Mouse (Mus musculus): ENCODE measurements around the gene Asb10. TPM values are rescaled to one million over a fixed set of nuclear protein-coding genes. Genes with fewer than 3 reads are reported as not detected.
A peak's percentile ranks its signal among the peaks of the same experiment; 100 is the strongest.

The Asb10 gene
- total RNA-seq, 2 experiments from 2014 or later, result not detected

DNA sequence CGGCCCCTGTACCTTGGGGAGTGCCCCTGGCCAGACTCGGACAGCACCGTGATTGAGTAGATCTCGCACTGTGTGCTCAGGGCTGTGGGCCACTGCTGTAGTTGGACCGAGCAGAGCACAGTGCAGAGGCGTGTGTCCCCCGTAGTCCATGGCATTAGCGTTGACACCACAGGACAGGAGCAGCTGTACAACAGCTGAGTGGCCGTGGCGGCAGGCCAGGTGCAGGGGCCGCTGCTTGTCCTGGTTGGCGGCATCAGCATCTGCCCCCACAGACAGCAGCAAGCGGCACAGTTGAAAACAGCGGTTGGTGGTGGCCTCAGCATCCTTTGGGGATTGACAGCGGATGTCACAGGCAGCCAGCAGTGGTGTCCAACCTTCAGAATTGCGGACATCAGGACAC lies 3.2 kb downstream of the Asb10 start:
- ATAC-seq (replicated peaks; ENCODE audit: poor library complexity), result no peak

DNA sequence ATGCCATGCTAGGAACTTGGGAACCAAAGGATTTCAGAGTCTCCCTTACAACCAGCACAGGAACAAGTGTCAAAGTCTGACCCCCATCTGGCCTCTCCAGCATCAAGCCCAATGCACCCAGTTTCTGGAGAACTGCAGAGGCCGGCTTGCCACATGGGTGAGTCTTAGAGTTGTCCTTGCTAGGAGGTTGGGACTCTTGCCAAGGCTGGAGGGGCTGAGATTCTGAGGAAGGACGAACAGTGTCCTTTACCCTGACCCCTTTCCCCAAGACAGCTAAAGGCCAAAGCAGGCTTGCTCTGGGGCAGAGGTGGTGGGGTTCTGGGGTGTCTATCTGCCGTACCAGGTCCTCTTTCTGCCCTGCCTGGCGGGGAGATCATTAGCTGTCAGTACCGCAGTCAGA lies 4.3 kb downstream of the Asb10 start:
- ATAC-seq (replicated peaks; ENCODE audit: poor library complexity), result no peak

DNA sequence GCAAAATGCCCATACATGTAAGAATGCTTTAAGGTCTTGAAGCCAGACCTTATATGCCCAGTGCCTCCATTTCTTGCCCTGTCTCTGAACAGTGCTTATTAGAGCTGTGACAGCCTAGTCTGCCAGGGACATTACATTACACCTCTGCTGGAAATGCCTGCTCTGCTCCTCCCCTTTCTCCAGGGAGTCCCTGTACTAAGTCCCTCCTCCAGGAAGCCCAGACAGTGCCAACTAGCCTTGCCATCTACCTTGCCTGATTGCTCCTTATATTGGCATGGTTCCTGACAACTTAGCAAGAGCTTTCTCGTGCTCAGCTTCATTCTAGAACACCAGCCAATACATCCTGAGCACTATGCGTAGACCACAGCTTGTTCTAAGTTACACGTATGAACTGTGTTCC lies 5.0 kb downstream of the Asb10 start:
- no peak for ATAC-seq (replicated peaks; ENCODE audit: poor library complexity)

GRCm38 (mm10) chr5:24534292-24534691 lies 6.5 kb downstream of the Asb10 start:
- no peak for ATAC-seq (replicated peaks; ENCODE audit: poor library complexity)

DNA sequence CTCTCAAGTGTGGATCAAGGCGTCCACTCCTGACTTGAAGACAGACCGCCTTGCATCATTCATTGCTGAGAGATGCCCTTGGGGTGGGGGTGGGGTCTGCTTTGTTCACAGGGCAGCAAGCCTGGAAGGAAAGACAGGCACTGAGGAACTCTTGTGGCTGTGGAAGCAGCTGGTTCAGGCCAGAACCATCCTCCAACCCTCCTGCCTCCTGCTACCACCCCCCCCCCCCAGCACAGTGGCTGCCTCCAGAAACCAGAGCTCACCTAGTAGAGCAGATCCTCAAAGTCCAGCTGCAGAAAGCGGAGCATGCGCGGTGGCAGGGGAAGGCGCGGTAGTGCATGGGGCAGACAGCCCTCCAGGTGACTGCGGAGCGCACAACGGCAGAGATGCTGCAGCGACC lies 7.4 kb downstream of the Asb10 start:
- ATAC-seq (replicated peaks; ENCODE audit: poor library complexity), result no peak

DNA sequence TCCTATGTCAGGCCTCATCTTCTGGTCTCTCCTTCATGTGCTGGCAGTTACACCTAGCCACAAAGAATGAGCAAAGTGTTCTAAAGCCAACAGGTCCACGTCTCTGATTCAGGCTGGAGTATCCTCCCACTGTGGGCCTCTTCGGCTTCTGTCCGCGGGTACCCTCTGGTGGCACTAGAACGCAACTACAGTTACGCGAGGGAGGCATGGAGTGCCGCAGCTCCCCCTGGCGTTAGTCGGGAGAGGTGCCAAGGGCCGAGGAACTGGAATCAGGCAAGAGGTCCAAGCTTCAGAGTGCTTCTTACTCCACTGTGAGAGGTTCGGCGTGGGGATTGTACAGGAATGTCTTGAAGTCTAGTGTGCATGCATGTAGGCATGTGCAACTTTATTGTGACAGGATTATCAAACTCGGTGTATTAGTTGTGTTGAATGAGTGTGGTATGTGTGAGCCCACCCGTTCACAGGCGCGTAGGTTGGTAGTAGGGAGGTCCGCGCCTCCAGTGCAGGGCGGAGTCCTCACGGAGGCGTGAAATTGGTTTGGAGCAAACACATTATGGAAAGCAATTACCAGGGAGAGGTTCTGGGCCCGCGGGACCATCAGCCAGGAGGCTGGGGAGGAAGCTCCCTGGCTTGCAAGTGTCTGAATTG lies 10.6 kb downstream of the Asb10 start:
- peak; percentile 99 for ATAC-seq (replicated peaks; ENCODE audit: poor library complexity)

- no peak for ATAC-seq (replicated peaks; ENCODE audit: poor library complexity)
These were observed 13.0 kb downstream of the Asb10 start for GRCm38 (mm10) chr5:24527780-24528179.

- ATAC-seq (replicated peaks; ENCODE audit: poor library complexity), result 0 out of 2 replicates have a peak, but pooled peaks have one; percentile 16
These were observed 13.9 kb downstream of the Asb10 start, which contains the start of gene Gbx1 for GRCm38 (mm10) chr5:24526889-24527230. TSS of gene Gbx1 (minus strand) at chr5:24527202.

DNA sequence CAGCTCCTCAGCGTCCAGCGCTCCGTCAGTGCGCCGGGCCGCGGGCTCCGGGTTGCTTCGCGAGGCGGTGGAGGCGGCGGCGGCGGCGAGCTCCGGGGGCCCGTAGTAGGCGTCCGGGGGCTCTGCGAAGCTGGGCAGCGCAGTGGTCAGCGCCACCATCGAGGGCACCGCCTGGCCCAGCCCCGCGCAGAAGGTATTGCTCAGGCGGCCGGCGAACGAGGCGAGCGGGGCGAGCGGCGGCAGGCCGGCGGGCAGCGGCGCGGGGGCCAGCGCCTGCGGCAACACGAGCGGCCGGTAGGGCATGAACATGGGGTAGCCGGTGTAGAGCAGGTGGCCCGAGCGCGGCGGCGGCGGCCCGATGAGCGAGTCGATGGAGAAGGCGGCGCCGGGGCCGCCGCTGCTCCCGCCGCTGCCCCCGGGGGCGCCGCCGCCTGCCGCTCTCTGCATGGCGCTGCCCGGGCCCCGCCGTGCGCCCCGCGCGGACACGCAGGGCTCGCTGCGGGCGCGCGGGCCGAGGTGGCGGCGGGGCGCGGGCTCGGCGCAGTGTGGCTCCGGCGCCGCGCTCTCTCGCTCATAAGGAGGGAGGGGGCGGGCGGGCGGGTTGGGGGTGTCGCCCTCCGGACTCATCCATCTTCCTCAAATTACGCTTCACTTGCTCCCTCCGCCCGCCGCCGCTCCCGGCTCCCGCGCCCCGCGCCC lies 14.4 kb downstream of the Asb10 start:
- no peak for ATAC-seq (replicated peaks; ENCODE audit: poor library complexity)

- no peak for ATAC-seq (replicated peaks; ENCODE audit: poor library complexity)
These were observed 15.2 kb downstream of the Asb10 start for GRCm38 (mm10) chr5:24525360-24526189.

GRCm38 (mm10) chr5:24524522-24524921 lies 16.3 kb downstream of the Asb10 start:
- 0 out of 2 replicates have a peak, but pooled peaks have one; percentile 37 for ATAC-seq (replicated peaks; ENCODE audit: poor library complexity)

DNA sequence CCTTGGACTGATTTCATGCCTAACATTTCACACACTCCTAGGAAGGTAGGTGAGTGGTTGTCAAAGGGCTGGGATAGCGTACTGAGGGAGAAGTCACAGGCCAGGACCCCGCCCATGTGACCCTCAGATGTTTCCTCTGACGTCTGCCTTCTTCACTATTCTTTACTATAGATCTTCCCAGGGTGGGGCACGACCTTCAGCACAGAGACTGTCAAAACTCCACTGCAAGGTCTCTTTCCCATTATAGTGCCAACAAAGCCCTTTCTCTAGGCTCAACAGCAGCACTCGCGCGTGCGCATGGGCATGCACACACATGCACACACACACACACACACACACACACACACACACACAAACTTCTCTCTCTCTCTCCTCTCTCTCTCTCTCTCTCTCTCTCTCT lies 17.0 kb downstream of the Asb10 start:
- ATAC-seq (replicated peaks; ENCODE audit: poor library complexity), result no peak

DNA sequence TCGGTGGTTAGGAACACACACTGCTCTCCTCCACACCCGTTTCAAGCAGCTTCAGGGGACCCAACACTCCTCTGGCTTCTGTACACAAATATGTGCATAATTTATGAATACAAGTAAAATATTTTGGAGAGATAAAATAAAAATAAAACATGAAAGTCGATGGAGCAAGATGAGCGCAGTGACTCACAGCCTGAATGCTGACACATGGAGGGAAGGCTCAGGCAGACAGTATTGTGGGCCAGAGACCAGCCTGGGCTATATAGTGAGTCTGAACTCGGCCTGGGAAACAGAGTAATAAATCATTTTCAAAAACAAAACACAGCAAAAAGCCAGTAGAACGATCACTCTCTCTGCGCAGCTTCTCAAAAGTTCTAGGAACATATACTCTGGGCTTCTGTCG lies 19.4 kb downstream of the Asb10 start:
- no peak for ATAC-seq (replicated peaks; ENCODE audit: poor library complexity)

- no peak for ATAC-seq (replicated peaks; ENCODE audit: poor library complexity)
These were observed 28.5 kb downstream of the Asb10 start for GRCm38 (mm10) chr5:24512271-24512670.

GRCm38 (mm10) chr5:24510635-24511034 lies 30.1 kb downstream of the Asb10 start:
- ATAC-seq (replicated peaks; ENCODE audit: poor library complexity), result peak; percentile 61; the same call in 1 of the 2 replicates

DNA sequence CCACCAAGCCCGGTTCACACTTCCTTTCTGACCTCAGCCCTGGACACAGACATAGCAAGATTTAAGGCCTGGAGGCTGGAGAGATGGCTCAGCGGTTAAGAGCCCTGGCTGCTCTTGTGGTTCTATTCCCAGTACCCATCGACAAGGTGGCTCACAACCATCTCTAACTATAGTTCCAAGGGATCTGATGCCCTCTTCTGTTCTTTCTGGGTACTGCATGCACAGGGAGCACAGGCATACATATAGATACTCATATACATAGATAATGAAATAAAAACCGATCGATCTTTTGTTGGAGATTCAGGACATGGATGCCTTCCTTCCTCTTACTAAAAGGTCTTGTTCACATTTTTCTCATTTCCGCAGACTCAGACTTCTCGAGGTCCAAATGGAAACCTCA lies 32.4 kb downstream of the Asb10 start:
- no peak for ATAC-seq (replicated peaks; ENCODE audit: poor library complexity)

GRCm38 (mm10) chr5:24505513-24505912 lies 35.3 kb downstream of the Asb10 start:
- ATAC-seq (replicated peaks; ENCODE audit: poor library complexity), result peak; percentile 90

DNA sequence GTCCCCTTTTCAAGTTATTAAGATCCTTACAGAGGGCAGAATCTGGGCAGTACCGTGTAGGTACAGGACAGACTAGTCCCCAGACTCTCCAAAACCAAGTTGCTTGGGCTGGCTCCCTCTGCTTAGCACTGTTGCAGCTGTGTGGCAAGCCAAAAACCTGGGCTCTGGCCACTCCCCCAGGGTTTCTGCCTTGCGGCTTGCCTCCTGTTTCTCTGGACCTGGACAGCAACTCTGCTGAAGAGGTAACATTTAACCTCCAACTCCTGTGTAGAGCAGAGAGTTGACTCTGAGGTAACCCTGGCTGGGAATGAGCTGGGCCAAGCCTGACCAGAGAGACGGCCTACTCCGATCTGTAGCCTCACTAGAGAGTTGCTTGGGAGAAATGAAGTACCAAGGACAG lies 38.0 kb downstream of the Asb10 start:
- ATAC-seq (replicated peaks; ENCODE audit: poor library complexity), result no peak

DNA sequence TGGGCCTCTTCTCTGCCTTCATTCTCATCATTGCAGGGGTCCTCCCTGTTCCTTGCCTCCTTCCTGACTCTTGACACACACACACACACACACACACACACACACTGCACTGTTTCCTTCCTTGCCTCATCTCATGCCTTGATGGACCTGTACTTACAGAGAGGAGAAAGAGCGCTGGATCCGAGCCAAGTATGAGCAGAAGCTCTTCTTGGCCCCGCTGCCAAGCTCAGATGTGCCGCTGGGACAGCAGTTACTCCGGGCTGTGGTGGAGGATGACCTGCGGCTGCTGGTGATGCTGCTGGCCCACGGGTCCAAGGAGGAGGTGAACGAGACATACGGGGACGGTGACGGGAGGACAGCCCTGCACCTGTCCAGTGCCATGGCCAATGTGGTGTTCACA lies 39.9 kb downstream of the Asb10 start:
- no peak for ATAC-seq (replicated peaks; ENCODE audit: poor library complexity)

GRCm38 (mm10) chr5:24499113-24499512 lies 41.7 kb downstream of the Asb10 start:
- ATAC-seq (replicated peaks; ENCODE audit: poor library complexity), result no peak

GRCm38 (mm10) chr5:24497526-24497925 lies 43.3 kb downstream of the Asb10 start:
- no peak for ATAC-seq (replicated peaks; ENCODE audit: poor library complexity)

- ATAC-seq (replicated peaks; ENCODE audit: poor library complexity), result no peak
These were observed 44.0 kb downstream of the Asb10 start for GRCm38 (mm10) chr5:24496756-24497155.
